Mouse (Mus musculus) hindbrain, embryonic 16.5 days (tissue): ENCODE measurements around the gene Klk1. TPM values are rescaled to one million over a fixed set of nuclear protein-coding genes. Genes with fewer than 3 reads are reported as not detected.
A peak's percentile ranks its signal among the peaks of the same experiment; 100 is the strongest.
"Not testable (repeated sequence)": the region's sequence is repeated elsewhere in the genome, so short reads cannot be mapped to it uniquely, and the experiment has no call there.

Experiments
- ATAC-seq: fragments of 200-750 bp; cut with Nextera tagmentation; 2 replicates; pipeline ENCODE4 v1.8.0; 2017; ENCODE audit warnings: moderate TSS enrichment, moderate library complexity
- H3K27ac ChIP-seq: fragments of 300-500 bp; sonication (generic); 2 replicates; pipeline ENCODE4 v1.5.1; 2014; ENCODE audit warnings: low read depth, mild to moderate bottlenecking, control low read depth, low read length, moderate library complexity
- H3K27me3 ChIP-seq: fragments of 300-500 bp; sonication (generic); replicated peaks from 2 replicates; pipeline ENCODE4 v1.6.1; 2014; ENCODE audit warnings: low read length; ENCODE audit not compliant: control insufficient read depth, insufficient read depth
- H3K36me3 ChIP-seq: fragments of 300-500 bp; sonication (generic); 2 replicates; pipeline ENCODE4 v1.6.1; 2014; ENCODE audit warnings: mild to moderate bottlenecking, low read length, moderate library complexity, mixed read lengths; ENCODE audit not compliant: control insufficient read depth, insufficient read depth
- H3K4me1 ChIP-seq: fragments of 300-500 bp; sonication (generic); 2 replicates; pipeline ENCODE4 v1.6.1; 2014; ENCODE audit warnings: low read depth, low read length; ENCODE audit not compliant: control insufficient read depth, insufficient read depth
- H3K4me2 ChIP-seq: fragments of 300-500 bp; sonication (generic); 2 replicates; pipeline ENCODE4 v1.6.1; 2014; ENCODE audit warnings: mild to moderate bottlenecking, low read length, control low read depth, moderate library complexity
- H3K4me3 ChIP-seq: fragments of 300-500 bp; sonication (generic); 2 replicates; pipeline ENCODE4 v1.5.1; 2014; ENCODE audit warnings: mild to moderate bottlenecking, low read length, control low read depth, moderate library complexity
- H3K9ac ChIP-seq: fragments of 300-500 bp; sonication (generic); 2 replicates; pipeline ENCODE4 v1.6.1; 2014; ENCODE audit warnings: low read depth, mild to moderate bottlenecking, control low read depth, low read length, moderate library complexity
- H3K9me3 ChIP-seq: fragments of 300-500 bp; sonication (generic); 2 replicates; pipeline ENCODE4 v1.6.1; 2014; ENCODE audit warnings: mild to moderate bottlenecking, low read length, moderate library complexity; ENCODE audit not compliant: control insufficient read depth
- WGBS: fragments of 180-500 bp; shearing (Covaris S2); extraction: QIAGEN DNeasy Blood & Tissue Kit; methylation state at CpG from one replicate; pipeline ENCODE4 v1.1.7; 2014; 5-methylcytosine and 5-hydroxymethylcytosine counted together
- polyA plus RNA-seq: library from polyadenylated mRNA; unstranded; fragments of >200 nt; fragmentation: Nextera tagmentation; extraction: Ambion mirVana; gene quantifications from 2 replicates; pipeline ENCODE4 v1.2.1, GENCODE M21; 2015

Gene Klk1
- polyA plus RNA-seq, 1 experiment from 2014 or later: not detected

DNA sequence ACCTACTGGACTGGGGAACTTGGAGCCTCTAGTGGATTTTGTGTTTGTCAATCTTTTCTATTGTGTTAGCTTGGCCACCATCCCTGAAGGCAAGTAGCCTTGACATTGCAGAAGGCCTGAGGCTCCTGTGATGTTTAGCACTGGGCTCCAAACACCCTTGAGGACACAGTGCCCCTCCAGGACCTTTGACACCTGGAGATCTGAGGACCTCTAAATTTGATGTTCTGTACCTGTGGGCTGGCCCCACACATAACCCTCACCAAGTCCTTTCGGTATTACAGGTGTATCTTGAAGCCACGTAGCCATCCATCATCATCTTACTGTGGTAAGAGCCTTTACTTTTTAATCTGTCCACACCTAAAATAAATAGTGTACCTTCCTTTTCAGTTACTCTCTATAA, 22.8 kb downstream of the Klk1 start:
- WGBS: 96% methylated on average over 2 of the region's 2 CpGs
- ATAC-seq: no peak
- Histone ChIP-seq H3K4me3 (peak overlapping the region; percentile 84), H3K27ac (no peak overlapping the region), H3K9me3 (no peaks in the 10 kb centered on the region), H3K9ac (peak overlapping the region; percentile 92), H3K36me3 (peaks cover 23% of the 10 kb centered on the region), H3K4me2 (peak overlapping the region; percentile 86), H3K4me1 (peaks cover 21% of the 10 kb centered on the region), H3K27me3 (no peaks in the 10 kb centered on the region)

DNA sequence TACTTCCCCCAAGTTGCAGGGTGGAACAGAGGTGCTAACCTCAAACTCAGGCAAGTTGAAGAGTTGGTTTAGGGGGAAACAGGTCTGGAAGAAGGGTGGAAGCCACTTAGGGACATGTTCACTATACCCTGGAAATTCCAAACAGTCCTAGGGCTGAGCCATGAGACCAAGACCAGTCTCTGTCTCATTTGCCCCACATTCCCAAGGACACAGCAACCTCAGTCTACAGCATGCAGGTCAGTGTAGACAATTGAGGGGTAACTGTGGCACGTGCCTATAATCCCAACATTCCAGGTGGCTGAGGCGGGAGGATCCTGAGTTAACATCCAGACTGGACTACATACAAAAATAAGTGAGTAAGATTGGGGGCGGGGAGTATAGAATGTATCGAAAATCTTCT, 24.1 kb downstream of the Klk1 start:
- Histone ChIP-seq H3K36me3 (peaks cover 33% of the 10 kb centered on the region), H3K4me3 (no peak overlapping the region), H3K9ac (no peak overlapping the region), H3K27ac (no peak overlapping the region), H3K9me3 (no peaks in the 10 kb centered on the region), H3K27me3 (no peaks in the 10 kb centered on the region), H3K4me1 (peaks cover 21% of the 10 kb centered on the region), H3K4me2 (no peak overlapping the region)
- 87% methylated on average over 4 of the region's 4 CpGs for WGBS
- ATAC-seq: no peak

DNA sequence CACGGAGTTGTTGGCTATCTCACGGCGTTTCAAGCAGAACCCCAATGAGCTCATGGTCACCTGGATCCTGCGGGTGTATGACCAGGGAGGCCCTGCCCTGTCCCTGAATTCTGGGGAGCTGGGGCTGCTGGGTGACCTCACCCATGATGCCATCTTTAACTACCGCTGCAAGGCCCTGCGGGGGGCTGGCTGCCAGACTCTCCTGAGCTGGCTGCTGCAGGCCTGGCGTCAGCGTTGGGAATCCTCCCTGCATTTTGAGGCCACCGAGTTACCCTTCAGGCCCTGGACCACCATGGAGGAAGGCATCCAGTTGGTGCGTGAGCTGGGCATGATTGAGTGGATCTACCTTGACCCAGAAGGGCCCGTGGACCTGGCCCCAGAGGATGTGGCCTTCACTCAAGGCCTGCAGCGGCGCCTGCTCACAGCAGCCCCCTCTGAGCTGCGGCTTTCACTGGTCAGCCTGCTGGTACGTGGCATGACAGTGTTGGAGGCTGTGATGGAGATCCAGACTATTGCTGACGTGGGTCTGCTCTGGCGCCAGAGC, 25.6 kb downstream of the Klk1 start:
- not testable (repeated sequence) for H3K4me2 ChIP-seq, H3K9me3 ChIP-seq, H3K9ac ChIP-seq, ATAC-seq, H3K27me3 ChIP-seq, H3K4me3 ChIP-seq, H3K27ac ChIP-seq
- peaks cover 16% of the 10 kb centered on the region for H3K4me1 ChIP-seq
- H3K36me3 ChIP-seq: peaks cover 33% of the 10 kb centered on the region
- 94% methylated on average over 17 of the region's 17 CpGs for WGBS

DNA sequence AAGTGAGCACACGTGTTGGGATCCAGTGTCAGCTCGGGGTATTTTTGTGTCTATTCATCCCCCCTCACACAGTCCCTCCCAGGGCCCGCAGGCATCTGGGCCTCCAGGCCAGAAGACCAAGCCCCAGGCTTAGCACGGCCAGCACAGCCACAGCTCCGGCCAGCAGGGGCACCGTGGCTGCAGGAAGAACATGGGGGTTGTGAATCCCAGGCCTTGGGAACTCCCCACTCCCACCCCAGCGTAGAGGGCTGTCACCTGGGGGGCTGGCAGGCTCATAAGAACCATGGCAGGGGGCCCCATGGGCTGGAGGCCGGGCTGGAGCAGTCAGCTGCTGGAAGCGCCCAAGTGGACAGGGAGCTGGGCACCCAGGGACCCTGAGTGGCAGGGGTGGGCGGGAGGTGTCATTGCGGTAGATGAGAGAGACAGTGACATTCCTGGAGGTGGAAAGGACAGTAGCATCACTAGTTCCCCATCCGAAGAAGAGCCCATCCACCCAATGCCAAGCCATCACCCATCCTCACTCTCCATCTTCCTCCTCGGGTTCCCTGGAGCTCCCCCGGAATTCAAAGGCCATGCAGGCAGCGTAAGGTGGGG, 28.0 kb downstream of the Klk1 start:
- no peak overlapping the region for H3K9ac ChIP-seq
- peaks cover 33% of the 10 kb centered on the region for H3K36me3 ChIP-seq
- H3K4me2 ChIP-seq: no peak overlapping the region
- no peak overlapping the region for H3K27ac ChIP-seq
- peak; percentile 15; the same call in 1 of the 2 replicates for ATAC-seq
- H3K27me3 ChIP-seq: no peaks in the 10 kb centered on the region
- H3K4me3 ChIP-seq: no peak overlapping the region
- no peaks in the 10 kb centered on the region for H3K9me3 ChIP-seq
- WGBS: 67% methylated on average over 15 of the region's 15 CpGs
- H3K4me1 ChIP-seq: peaks cover 11% of the 10 kb centered on the region

DNA sequence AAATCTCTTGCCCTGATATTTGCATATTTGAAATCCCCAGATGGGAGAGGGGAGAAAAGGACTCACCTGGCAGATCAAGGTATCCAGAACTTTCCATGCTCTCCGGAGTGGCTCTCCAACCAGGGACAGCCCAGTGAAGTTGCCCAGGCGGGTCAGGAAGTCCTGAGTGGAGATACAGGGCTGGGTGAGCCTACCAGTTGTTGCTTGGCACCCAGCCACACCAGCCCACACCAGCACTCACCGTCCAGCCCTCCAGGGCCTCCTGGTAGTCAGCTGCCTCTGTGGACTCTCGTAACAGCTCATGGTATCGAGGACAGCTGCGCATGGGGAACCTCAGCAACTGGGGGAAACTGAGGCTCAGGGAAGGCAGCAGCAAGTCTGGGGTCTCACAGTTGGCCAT, 29.8 kb downstream of the Klk1 start:
- Histone ChIP-seq H3K27ac (no peak overlapping the region), H3K36me3 (peaks cover 20% of the 10 kb centered on the region), H3K9ac (no peak overlapping the region), H3K9me3 (no peaks in the 10 kb centered on the region), H3K27me3 (no peaks in the 10 kb centered on the region), H3K4me2 (no peak overlapping the region), H3K4me3 (no peak overlapping the region), H3K4me1 (0 out of 2 replicates have a peak, but pooled peaks cover under 1% of the 10 kb centered on the region)
- no peak for ATAC-seq
- 87% methylated on average over 6 of the region's 6 CpGs for WGBS

DNA sequence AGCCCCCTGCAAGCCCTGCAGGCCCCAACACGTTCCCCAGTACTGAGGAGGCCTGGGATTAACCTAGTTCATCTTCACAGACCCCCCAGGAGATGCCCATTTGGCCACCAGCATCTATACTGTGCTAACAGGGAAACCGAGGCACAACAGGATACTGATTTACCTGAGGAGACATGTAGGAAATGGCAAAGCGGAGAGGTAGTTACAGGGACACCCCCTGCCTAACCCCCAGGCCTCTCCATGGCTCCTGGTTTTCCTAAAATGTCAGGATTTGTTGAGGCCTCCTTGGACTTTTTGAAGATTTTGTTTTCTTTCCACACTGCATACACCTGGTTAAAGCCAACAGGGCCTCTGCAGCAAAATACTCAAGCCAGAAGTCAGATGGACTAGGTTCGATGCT, 32.1 kb downstream of the Klk1 start, which contains the start of gene Acp4:
Gene Acp4 (minus strand): TSS at position 101 of the 400 bp plus-strand sequence.
- Histone ChIP-seq H3K27ac (no peak within 1 kb of the TSS), H3K4me2 (no peak within 1 kb of the TSS), H3K4me3 (no peak within 1 kb of the TSS), H3K9me3 (no peaks in the 10 kb centered on the region), H3K9ac (no peak within 1 kb of the TSS), H3K4me1 (no peaks in the 10 kb centered on the region), H3K36me3 (peaks cover 12% of the 10 kb centered on the region; the same call in 1 of the 2 replicates), H3K27me3 (0 out of 2 replicates have a peak, but pooled peaks cover 2% of the 10 kb centered on the region)
- WGBS: 85% methylated on average over 4 of the region's 4 CpGs
- ATAC-seq: no peak

DNA sequence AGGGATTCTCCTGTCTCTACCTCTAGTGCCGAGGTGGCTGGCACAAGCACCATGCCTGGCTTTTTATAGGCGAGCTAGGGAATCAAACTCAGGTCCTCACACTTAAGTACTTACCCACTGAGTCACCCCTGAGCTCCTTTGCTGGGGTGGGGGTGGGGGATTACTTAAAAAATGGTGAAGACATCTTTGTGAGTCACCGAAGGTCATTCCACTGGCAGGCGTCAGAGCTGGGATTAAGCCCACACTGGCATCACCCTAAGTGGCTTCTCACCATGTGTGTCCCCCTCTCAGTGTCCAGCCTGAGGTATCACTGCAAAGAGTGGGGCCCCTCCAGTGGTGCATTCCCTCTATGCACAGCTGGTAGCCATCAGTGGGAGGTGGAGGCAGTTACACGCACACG, 35.2 kb downstream of the Klk1 start:
- H3K36me3 ChIP-seq: no peaks in the 10 kb centered on the region
- ATAC-seq: no peak
- H3K9ac ChIP-seq: no peak overlapping the region
- 82% methylated on average over 6 of the region's 6 CpGs for WGBS
- no peak overlapping the region for H3K27ac ChIP-seq
- no peak overlapping the region for H3K4me2 ChIP-seq
- 0 out of 2 replicates have a peak, but pooled peaks cover 2% of the 10 kb centered on the region for H3K27me3 ChIP-seq
- peaks cover 7% of the 10 kb centered on the region for H3K4me1 ChIP-seq
- no peak overlapping the region for H3K4me3 ChIP-seq
- H3K9me3 ChIP-seq: no peaks in the 10 kb centered on the region

DNA sequence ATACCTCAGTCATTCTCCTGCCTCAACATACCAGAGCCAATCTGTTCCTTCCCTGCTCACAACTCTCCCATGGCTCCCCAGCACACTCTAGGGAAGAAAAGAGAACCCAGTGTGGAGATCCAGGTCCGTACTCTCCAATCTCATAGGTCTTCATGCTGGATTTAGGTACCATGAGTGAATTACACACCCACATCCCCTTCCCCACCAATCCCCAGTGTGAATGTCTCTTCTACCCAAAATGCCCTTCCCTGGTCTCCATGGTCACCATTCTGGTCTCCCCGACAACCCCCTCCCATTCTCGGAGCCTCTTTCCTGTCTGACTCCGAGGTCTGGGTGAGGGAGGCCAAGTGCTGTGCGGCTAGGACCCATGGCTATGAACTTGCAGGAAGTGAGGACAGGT, 36.0 kb downstream of the Klk1 start, which contains the start of gene Gm15517:
Gene Gm15517 (plus strand): TSS at position 301 of the 400 bp plus-strand sequence.
- no peaks in the 10 kb centered on the region for H3K9me3 ChIP-seq
- no peak within 1 kb of the TSS for H3K4me3 ChIP-seq
- no peak within 1 kb of the TSS for H3K27ac ChIP-seq
- no peaks in the 10 kb centered on the region for H3K36me3 ChIP-seq
- no peak for ATAC-seq
- peaks cover 7% of the 10 kb centered on the region for H3K4me1 ChIP-seq
- H3K4me2 ChIP-seq: no peak within 1 kb of the TSS
- 0 out of 2 replicates have a peak, but pooled peaks cover 2% of the 10 kb centered on the region for H3K27me3 ChIP-seq
- 36% methylated on average over 5 of the region's 5 CpGs for WGBS
- no peak within 1 kb of the TSS for H3K9ac ChIP-seq

DNA sequence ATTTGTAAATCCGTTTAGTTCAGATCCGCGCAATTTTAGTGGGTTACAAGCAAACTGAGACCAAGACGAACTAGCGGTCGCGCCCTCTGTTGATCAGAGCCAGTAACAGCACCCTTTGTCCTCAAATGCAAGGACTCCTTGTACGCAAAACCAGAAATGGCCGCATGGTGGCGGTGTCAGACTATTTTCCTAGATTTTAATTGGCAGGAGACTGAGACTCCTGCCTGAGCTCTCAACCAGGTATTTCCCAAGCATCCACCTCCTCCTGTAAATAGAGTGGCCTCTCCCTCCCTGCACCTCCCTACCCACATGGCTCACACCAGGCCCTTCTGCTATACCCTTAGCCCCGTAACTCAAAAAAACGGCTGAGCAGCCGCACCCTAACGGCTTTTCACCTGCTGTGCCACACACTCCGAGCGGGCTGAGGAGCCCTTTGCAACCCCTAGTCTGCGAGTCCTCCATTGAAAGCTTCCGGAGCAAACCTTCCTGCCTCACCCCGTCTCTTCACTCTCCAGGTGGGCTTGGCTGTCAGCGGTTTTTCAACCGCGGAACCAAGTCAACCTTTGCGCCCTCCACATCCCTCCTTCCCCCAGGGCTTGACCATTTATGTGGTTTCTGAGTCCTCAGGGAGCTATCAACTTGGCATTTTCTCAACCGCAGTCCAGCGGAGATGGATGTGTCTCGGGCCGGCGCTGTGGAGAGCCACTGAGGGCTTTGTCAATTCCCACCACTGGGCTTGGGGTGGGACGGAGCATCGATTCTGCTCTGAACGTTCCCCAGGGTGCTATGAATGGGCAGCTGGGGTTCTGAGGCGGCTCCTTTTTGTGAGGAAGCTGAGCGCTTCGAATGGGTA, 37.9 kb downstream of the Klk1 start:
- Histone ChIP-seq H3K4me3 (peak overlapping the region; percentile 41), H3K9me3 (no peaks in the 10 kb centered on the region), H3K4me2 (peak overlapping the region; percentile 72), H3K36me3 (no peaks in the 10 kb centered on the region), H3K4me1 (peaks cover 7% of the 10 kb centered on the region), H3K27me3 (peaks cover 4% of the 10 kb centered on the region; the same call in 1 of the 2 replicates), H3K9ac (peak overlapping the region; percentile 58), H3K27ac (peak overlapping the region; percentile 62; the same call in 1 of the 2 replicates)
- WGBS: 2% methylated on average over 34 of the region's 34 CpGs
- peak; percentile 91 for ATAC-seq
